Mouse (Mus musculus): ENCODE data around the gene Lbx1.

Gene Lbx1

DNA sequence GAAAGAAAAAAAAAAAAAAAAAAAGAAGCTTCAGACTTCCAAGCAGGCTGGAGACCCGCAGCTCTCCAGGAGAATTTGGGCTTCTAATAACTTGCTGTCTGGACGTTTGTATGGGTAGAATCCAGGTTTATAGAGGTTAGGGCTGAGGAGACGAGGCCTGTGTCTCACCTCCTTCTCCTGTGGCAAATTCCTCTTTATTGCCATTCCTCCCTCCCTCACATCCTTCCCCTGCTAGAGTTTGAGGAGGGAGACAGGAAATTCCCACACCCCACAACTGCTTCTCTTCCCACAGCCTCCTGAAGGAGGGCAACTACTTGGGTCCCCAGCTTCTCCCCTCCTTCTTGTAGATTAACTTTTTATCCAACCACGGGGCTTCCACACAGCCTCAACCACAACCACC, 20.2 kb downstream of the Lbx1 start:
- no peak for DNase-seq (ENCODE audit: low spot score in 2 of 2)

DNA sequence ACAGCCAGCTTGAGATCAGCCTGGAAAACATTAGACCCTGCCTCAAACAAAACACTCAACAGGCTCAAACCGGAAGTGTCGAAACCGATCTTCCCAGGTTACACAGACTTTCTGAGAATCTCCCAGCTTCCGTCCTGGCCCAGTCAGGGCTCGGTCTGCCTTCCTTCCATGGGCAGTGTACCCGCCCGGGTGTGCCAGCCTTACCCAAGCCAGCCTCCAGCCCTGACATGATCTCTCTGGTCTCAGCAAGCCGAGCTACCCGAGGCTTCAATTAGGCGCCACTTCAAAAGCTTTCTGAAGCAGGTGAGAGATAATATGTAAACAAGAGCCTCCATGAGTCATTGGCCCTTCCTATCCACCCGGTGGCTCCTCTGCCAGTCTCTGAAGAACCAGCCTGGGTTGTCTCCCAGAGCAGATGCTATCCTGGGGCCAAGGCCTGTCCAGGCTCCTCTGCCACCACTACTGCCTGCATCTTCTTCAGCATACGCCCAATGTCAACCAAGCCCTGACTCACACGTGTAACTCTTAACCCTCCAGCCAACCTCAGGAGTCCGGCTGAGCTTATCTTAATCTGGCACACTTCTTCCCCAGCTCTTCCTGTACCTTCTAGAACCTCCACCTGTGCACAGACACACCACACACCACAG, 25.7 kb downstream of the Lbx1 start:
- no peak for DNase-seq (ENCODE audit: low spot score in 2 of 2)

DNA sequence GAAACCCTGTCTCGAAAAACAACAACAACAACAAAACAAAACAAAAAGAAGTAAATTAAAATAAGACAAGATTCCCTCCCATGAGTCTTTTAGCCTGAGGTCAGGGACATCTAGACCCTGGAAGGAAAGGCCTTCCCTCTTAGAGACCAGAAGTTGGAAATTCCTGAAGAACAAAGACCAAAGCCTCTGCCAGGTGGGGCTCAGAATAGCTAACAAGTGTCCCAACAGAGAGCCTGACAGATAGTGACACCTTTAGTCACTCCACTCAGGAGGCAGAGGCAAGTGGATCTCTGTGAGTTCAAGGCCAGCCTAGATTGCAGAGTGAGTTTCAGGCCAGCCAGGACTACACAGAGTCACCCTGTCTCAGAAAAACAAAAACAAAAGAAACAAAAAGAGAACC, 26.4 kb downstream of the Lbx1 start:
- DNase-seq (ENCODE audit: low spot score in 2 of 2), result no peak

DNA sequence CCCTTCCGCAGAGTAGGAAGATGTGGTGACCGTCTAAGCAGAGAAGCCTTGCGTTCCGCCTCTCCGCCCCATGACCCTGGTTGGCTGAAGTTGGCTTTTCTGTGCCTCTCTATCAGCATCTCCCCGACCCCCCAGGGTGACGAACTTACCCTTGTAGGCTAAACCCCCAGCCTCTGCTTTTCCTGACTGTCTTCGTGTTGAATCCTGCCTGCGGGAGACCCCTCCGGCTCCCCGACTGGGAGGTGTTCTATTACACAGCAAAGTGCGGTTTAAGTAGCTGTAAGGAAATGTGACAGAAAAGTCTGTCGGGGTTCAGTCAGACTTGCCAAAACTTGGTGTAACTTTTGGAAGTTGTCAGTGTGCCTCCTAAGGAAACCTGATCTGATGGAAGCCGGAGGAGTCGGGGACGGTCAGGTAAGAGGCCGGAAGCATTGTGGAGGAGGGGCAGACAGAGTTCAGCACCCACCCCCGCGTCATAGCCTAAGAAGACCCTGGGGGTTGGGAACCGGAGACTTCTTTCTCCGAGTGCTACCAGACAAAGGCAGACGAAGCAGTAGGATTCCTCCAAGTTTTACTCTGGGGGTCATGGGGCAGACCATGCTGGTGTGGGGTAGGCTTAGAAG, 27.1 kb downstream of the Lbx1 start:
- DNase-seq (ENCODE audit: low spot score in 2 of 2), result no peak

DNA sequence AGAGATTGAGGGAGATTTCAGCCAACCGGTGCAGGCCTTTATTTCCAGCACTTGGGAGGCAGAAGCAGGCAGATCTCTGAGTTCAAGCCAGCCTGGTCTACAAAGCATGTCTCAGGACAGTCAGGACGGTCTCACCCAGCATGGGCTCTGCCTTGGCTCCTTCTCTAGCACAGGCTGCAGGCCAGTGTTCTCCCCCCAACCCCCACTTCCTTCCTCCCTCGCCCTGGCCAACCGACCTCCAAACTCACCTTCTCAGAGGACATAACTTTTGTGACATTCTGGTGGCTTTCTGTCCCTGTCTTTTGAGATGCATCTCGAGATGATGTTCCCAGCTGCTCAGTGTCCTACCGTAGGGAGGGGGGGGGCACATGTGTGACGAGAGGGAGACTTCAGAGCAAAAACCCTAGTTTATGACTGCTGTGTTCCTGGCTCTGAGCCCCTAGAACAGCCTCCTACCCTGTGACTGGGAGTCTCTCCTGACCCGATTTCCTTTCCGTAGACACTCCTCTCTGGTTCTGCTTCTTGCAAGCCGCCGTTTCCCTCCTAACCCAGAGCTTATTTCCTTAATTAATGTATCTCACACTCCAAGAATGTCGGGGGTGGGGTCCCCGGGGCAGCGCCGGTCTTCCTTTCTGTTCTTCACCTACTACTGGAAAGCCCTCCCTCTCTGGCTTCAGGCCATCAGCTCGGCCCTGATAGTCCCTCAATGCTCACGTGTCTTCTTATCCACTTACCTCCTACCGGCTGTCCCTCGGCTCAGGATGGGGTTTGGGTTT, 27.8 kb downstream of the Lbx1 start:
- DNase-seq (ENCODE audit: low spot score in 2 of 2), result no peak

DNA sequence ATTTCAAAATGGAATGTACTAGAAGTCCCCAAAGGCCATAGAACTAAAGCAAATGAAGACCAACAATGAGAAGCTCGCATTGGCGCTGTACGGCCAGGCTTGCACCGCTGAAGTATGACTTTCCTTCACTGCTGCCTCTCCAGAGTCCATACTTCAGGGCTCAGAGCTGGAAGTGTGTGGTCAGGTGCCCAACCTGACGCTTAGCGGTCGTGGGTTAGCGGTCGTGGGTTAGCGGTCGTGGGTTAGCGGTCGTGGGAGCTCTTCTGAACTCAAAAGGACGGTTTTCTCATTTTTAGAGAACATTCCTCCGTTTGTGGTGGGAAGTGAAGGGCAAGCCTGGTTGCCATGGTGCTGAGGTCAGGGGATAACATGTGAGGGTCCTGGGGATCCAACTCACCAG, 28.5 kb downstream of the Lbx1 start:
- no peak for DNase-seq (ENCODE audit: low spot score in 2 of 2)

DNA sequence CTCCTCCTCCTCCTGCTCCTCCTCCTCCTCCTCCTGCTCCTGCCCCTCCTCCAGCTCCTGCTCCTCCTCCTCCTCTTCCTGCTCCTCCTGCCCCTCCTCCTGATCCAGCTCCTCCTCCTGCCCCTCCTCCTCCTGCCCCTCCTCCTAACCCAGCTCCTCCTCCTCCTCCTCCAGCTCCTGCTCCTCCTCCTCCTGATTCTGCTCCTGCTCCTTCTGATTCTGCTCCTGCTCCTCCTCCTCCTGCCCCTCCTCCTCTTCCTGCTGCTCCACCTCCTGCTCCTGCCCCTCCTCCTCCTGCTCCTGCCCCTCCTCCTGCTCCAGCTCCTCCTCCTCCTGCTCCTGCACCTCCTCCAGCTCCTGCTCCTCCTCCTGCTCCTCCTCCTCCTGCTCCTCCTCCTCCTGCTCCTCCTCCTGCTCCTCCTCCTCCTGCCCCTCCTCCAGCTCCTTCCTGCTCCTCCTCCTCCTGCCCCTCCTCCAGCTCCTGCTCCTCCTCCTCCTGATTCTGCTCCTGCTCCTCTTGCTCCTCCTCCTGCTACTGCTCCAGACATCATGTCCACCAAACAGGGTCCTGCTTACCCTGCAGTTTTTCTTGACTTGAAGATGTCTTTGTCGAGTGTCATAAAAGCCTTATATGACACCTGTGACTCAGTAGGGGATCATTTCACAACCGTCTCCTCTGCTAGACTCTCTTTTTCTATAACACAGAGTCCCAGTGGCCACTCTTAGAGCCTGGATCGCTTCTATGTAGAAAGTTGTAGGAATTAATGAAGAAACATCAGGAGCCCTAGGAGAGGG, 30.1 kb downstream of the Lbx1 start:
- no peak for DNase-seq (ENCODE audit: low spot score in 2 of 2)

DNA sequence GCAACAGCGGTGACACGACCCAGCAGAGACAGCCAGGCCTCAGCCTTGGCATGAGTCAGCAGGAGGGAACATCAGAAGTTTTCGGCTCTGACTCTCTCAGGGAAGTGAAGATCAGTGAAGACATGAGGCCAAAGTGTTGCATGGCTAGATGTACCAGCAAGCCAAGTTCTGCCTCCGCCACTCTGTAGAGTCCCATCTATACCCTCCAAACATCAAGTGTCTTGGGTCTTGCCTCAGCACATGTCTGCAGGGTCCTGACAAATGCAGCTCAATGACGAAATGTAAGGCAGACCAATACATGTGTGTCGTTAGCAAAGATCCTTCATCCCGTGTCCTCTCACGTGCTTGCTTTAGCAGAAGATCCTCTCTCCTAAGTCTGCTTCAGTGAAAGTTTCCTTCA, 38.6 kb downstream of the Lbx1 start:
- no peak for DNase-seq (ENCODE audit: low spot score in 2 of 2)

DNA sequence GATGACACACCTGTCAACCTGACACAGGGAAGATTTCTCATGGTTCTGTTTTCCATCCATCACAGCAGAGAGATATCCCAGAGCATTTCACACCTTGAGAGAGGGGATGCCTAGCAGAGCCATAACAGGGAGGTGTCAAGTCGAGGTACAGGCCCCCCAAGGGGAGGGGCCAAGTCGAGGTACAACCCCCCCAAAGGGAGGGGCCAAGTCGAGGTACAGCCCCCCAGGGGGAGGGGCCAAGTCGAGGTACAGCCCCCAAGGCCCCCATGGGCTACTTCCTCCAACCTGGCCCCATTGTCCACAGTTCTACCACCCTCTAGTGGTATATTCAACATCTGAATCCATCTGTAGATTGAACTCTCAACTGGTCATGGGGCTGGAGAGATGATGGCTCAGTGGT, 41.0 kb downstream of the Lbx1 start:
- no peak for DNase-seq (ENCODE audit: low spot score in 2 of 2)

All from frontal cortex, postnatal 10 days (tissue).